Mouse (Mus musculus): ENCODE data around the gene Itga9. TPM values are rescaled to one million over a fixed set of nuclear protein-coding genes. Genes with fewer than 3 reads are reported as not detected.

Itga9 gene
- total RNA-seq, 2 experiments from 2014 or later = 4.9 to 5.6 TPM

- DNase-seq (ENCODE audit: extremely low spot score in 1 of 2, low spot score in 1 of 2) = no peak
Measured at GRCm38 (mm10) chr9:118647495-118647894, 41.0 kb downstream of the Itga9 start.

GRCm38 (mm10) chr9:118650976-118651375, 44.5 kb downstream of the Itga9 start:
- DNase-seq (ENCODE audit: extremely low spot score in 1 of 2, low spot score in 1 of 2) = no peak

- DNase-seq (ENCODE audit: extremely low spot score in 1 of 2, low spot score in 1 of 2) = no peak
Measured at GRCm38 (mm10) chr9:118651939-118652338, 45.4 kb downstream of the Itga9 start.

- no peak for DNase-seq (ENCODE audit: extremely low spot score in 1 of 2, low spot score in 1 of 2)
Measured at GRCm38 (mm10) chr9:118653436-118653835, 46.9 kb downstream of the Itga9 start.

GRCm38 (mm10) chr9:118654969-118655368, 48.5 kb downstream of the Itga9 start:
- DNase-seq (ENCODE audit: extremely low spot score in 1 of 2, low spot score in 1 of 2) = no peak

- DNase-seq (ENCODE audit: extremely low spot score in 1 of 2, low spot score in 1 of 2) = no peak
Measured at GRCm38 (mm10) chr9:118655726-118656125, 49.2 kb downstream of the Itga9 start.

- peak in 1 of 2 experiments; percentile 20 for DNase-seq (ENCODE audit: extremely low spot score in 1 of 2, low spot score in 1 of 2)
Measured at GRCm38 (mm10) chr9:118658159-118658558, 51.7 kb downstream of the Itga9 start.

- DNase-seq (ENCODE audit: extremely low spot score in 1 of 2, low spot score in 1 of 2) = no peak
Measured at GRCm38 (mm10) chr9:118659809-118660208, 53.3 kb downstream of the Itga9 start.

GRCm38 (mm10) chr9:118660259-118660658, 53.8 kb downstream of the Itga9 start:
- no peak for DNase-seq (ENCODE audit: extremely low spot score in 1 of 2, low spot score in 1 of 2)

GRCm38 (mm10) chr9:118662026-118662425, 55.5 kb downstream of the Itga9 start:
- DNase-seq (ENCODE audit: extremely low spot score in 1 of 2, low spot score in 1 of 2) = no peak

- no peak for DNase-seq (ENCODE audit: extremely low spot score in 1 of 2, low spot score in 1 of 2)
Measured at GRCm38 (mm10) chr9:118662476-118662875, 56.0 kb downstream of the Itga9 start.

- DNase-seq (ENCODE audit: extremely low spot score in 1 of 2, low spot score in 1 of 2) = no peak
Measured at GRCm38 (mm10) chr9:118663938-118664337, 57.4 kb downstream of the Itga9 start.

- DNase-seq (ENCODE audit: extremely low spot score in 1 of 2, low spot score in 1 of 2) = no peak
Measured at GRCm38 (mm10) chr9:118666069-118666468, 59.6 kb downstream of the Itga9 start.

GRCm38 (mm10) chr9:118669696-118670095, 63.2 kb downstream of the Itga9 start:
- no peak for DNase-seq (ENCODE audit: extremely low spot score in 1 of 2, low spot score in 1 of 2)

- DNase-seq (ENCODE audit: extremely low spot score in 1 of 2, low spot score in 1 of 2) = no peak
Measured at GRCm38 (mm10) chr9:118674277-118674676, 67.8 kb downstream of the Itga9 start.

GRCm38 (mm10) chr9:118674761-118675160, 68.3 kb downstream of the Itga9 start:
- no peak for DNase-seq (ENCODE audit: extremely low spot score in 1 of 2, low spot score in 1 of 2)

GRCm38 (mm10) chr9:118675573-118676170, 69.2 kb downstream of the Itga9 start:
- no peak for DNase-seq (ENCODE audit: extremely low spot score in 1 of 2, low spot score in 1 of 2)

- DNase-seq (ENCODE audit: extremely low spot score in 1 of 2, low spot score in 1 of 2) = no peak
Measured at GRCm38 (mm10) chr9:118676692-118677091, 70.2 kb downstream of the Itga9 start.

GRCm38 (mm10) chr9:118677349-118677748, 70.9 kb downstream of the Itga9 start:
- no peak for DNase-seq (ENCODE audit: extremely low spot score in 1 of 2, low spot score in 1 of 2)

GRCm38 (mm10) chr9:118678020-118678750, 71.7 kb downstream of the Itga9 start:
- no peak for DNase-seq (ENCODE audit: extremely low spot score in 1 of 2, low spot score in 1 of 2)

GRCm38 (mm10) chr9:118678759-118679158, 72.3 kb downstream of the Itga9 start:
- DNase-seq (ENCODE audit: extremely low spot score in 1 of 2, low spot score in 1 of 2) = no peak

- no peak for DNase-seq (ENCODE audit: extremely low spot score in 1 of 2, low spot score in 1 of 2)
Measured at GRCm38 (mm10) chr9:118681506-118681905, 75.0 kb downstream of the Itga9 start.

Measured in layer of hippocampus, postnatal 25 days (tissue).